ENCODE assay signal across 17 mouse cellular contexts in the genomic region with DNA sequence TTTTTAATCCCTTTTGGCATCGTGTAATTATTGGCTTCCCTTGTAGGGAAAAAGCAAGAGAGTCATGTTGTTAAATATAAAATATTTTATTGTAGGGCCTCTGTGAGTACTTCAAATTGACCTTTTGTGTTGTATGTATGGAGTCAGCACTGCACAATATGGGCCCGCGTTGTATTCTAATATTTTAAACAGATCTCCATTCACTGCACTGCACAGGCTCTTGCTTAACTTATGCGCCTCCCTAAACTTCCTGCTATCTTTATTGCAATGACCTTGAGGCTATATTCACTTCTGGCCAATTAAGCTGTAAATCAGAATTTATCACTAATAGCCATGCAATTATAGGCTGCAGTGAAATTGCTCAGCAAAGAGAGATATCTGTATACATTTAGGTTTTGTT.
"Had no signal": no experiment of that assay in that cellular context is flagged by ENCODE, and none has a peak within 500 bp of the region (broad histone marks: within the 10 kb centered on the region; RNA-seq: fewer than 3 reads in every experiment).

No protein-coding gene starts in this region.

- H3K36me3 ChIP-seq: kidney, embryonic 15.5 days; liver, embryonic 13.5 days; lung, embryonic 15.5 days; midbrain, embryonic 12.5 days; stomach, embryonic 15.5 days had no signal

- H3K4me1 ChIP-seq: kidney, embryonic 15.5 days; liver, embryonic 13.5 days; lung, embryonic 15.5 days; midbrain, embryonic 12.5 days; stomach, embryonic 15.5 days had no signal

- H3K4me2 ChIP-seq: kidney, embryonic 15.5 days; liver, embryonic 13.5 days; lung, embryonic 15.5 days; midbrain, embryonic 12.5 days; stomach, embryonic 15.5 days had no signal

- H3K27ac ChIP-seq: hindbrain, postnatal 0 days; kidney, embryonic 15.5 days; layer of hippocampus, adult 2 months; liver, embryonic 13.5 days; lung, embryonic 15.5 days; midbrain, embryonic 12.5 days; stomach, embryonic 15.5 days had no signal

- H3K4me3 ChIP-seq: kidney, embryonic 15.5 days; layer of hippocampus, adult 2 months; liver, embryonic 13.5 days; lung, embryonic 15.5 days; midbrain, embryonic 12.5 days; stomach, embryonic 15.5 days had no signal

- H3K9me3 ChIP-seq: kidney, embryonic 15.5 days; liver, embryonic 13.5 days; lung, embryonic 15.5 days; midbrain, embryonic 12.5 days; stomach, embryonic 15.5 days had no signal

- H3K9ac ChIP-seq: kidney, embryonic 15.5 days; liver, embryonic 13.5 days; liver, postnatal 0 days; lung, embryonic 15.5 days; midbrain, embryonic 12.5 days; stomach, embryonic 15.5 days had no signal

- H3K27me3 ChIP-seq: kidney, embryonic 15.5 days; liver, embryonic 13.5 days; lung, embryonic 15.5 days; midbrain, embryonic 12.5 days; stomach, embryonic 15.5 days had no signal

- ATAC-seq: hindbrain, postnatal 0 days; liver, postnatal 0 days; midbrain, embryonic 16.5 days had no signal

- DNase-seq: kidney, adult 11 months; kidney, postnatal 25 days; left cerebral cortex, postnatal 4 days; liver; liver, embryonic 13.5 days; liver, postnatal 0 days; lung, postnatal 14 days; retina, postnatal 1 day; thymus, adult 2 months; thymus, postnatal 25 days had no signal
